Mouse (Mus musculus) MEL (cell line): ENCODE measurements around the gene Pan2. TPM values are rescaled to one million over a fixed set of nuclear protein-coding genes. Genes with fewer than 3 reads are reported as not detected.

Experiments
- DNase-seq: peaks from one replicate; pipeline ENCODE4 v3.0.0; 2011; ENCODE audit warnings: low read depth, low spot score
- H3K27ac ChIP-seq: 2 replicates; pipeline ENCODE4 v1.5.1; 2012; ENCODE audit warnings: low read depth, mild to moderate bottlenecking, control low read depth, low read length, moderate library complexity; ENCODE audit not compliant: control insufficient read depth
- H3K27me3 ChIP-seq, 2 experiments: fragments of 150-350 bp in 1 of 2; sonication (generic) in 1 of 2; 2 replicates each; pipeline ENCODE4 v1.6.1; 2012; ENCODE audit warnings: low read length in 2 of 2, mild to moderate bottlenecking in 2 of 2, improper control_type of control experiment in 1 of 2, moderate library complexity in 1 of 2; ENCODE audit not compliant: insufficient read depth in 2 of 2, control insufficient read depth in 1 of 2
- H3K36me3 ChIP-seq, 2 experiments: 2 replicates each; pipeline ENCODE4 v1.6.1; 2012 to 2014; ENCODE audit warnings: low read length in 2 of 2, improper control_type of control experiment in 1 of 2, inconsistent platforms in 1 of 2, mild to moderate bottlenecking in 1 of 2; ENCODE audit not compliant: insufficient read depth in 2 of 2, control insufficient read depth in 1 of 2
- H3K4me1 ChIP-seq, 2 experiments: fragments of 150-350 bp in 1 of 2; sonication (generic) in 1 of 2; 2 replicates each; pipeline ENCODE4 v1.6.1; 2012; ENCODE audit warnings: low read length in 2 of 2, improper control_type of control experiment in 1 of 2, mild to moderate bottlenecking in 1 of 2; ENCODE audit not compliant: insufficient read depth in 2 of 2, control insufficient read depth in 1 of 2
- H3K4me3 ChIP-seq, 2 experiments: fragments of 150-350 bp in 1 of 2; sonication (generic) in 1 of 2; 2 replicates each; pipeline ENCODE4 v1.5.1; 2012; ENCODE audit warnings: low read depth in 2 of 2, low read length in 2 of 2, mild to moderate bottlenecking in 2 of 2, moderate library complexity in 2 of 2, control low read depth in 1 of 2, improper control_type of control experiment in 1 of 2; ENCODE audit not compliant: control insufficient read depth in 1 of 2, insufficient read depth in 1 of 2
- H3K79me2 ChIP-seq: 2 replicates; pipeline ENCODE4 v1.6.1; 2012; ENCODE audit warnings: mild to moderate bottlenecking, low read length, moderate library complexity; ENCODE audit not compliant: control insufficient read depth, poor library complexity, insufficient read depth
- H3K9ac ChIP-seq: 2 replicates; pipeline ENCODE4 v1.6.1; 2012; ENCODE audit warnings: low read depth, mild to moderate bottlenecking, control low read depth, low read length, moderate library complexity; ENCODE audit not compliant: control insufficient read depth, poor library complexity, severe bottlenecking
- H3K9me3 ChIP-seq: fragments of 150-350 bp; sonication (generic); replicated peaks from 2 replicates; pipeline ENCODE4 v1.6.1; 2012; ENCODE audit warnings: mild to moderate bottlenecking, low read length, improper control_type of control experiment, moderate library complexity; ENCODE audit not compliant: insufficient read depth
- BHLHE40 ChIP-seq: IDR thresholded peaks from 2 replicates; pipeline ENCODE4 v1.6.1; 2012; ENCODE audit warnings: low read depth, mild to moderate bottlenecking, inconsistent platforms, low read length, improper control_type of control experiment, borderline replicate concordance
- CHD1 ChIP-seq: IDR thresholded peaks from 2 replicates; pipeline ENCODE4 v1.6.1; 2012; ENCODE audit warnings: low read depth, mild to moderate bottlenecking, inconsistent platforms, low read length, improper control_type of control experiment
- EP300 ChIP-seq, 2 experiments: IDR thresholded peaks; 2 replicates each; pipeline ENCODE4 v1.6.1; 2011; ENCODE audit warnings: improper control_type of control experiment in 2 of 2, low read length in 2 of 2, low read depth in 1 of 2, mild to moderate bottlenecking in 1 of 2
- ETS1 ChIP-seq: IDR thresholded peaks from 2 replicates; pipeline ENCODE4 v1.6.1; 2012; ENCODE audit warnings: low read depth, mild to moderate bottlenecking, inconsistent platforms, low read length, improper control_type of control experiment, moderate library complexity
- GABPA ChIP-seq: IDR thresholded peaks from 2 replicates; pipeline ENCODE4 v1.6.1; 2012; ENCODE audit warnings: low read depth, mild to moderate bottlenecking, inconsistent platforms, low read length, improper control_type of control experiment, moderate library complexity
- GATA1 ChIP-seq: IDR thresholded peaks from 2 replicates; pipeline ENCODE4 v1.6.1; 2011; ENCODE audit warnings: low read depth, low read length, improper control_type of control experiment
- HCFC1 ChIP-seq: IDR thresholded peaks from 2 replicates; pipeline ENCODE4 v1.6.1; 2012; ENCODE audit warnings: low read depth, mild to moderate bottlenecking, inconsistent platforms, low read length, improper control_type of control experiment, moderate library complexity
- JUND ChIP-seq: IDR thresholded peaks from 2 replicates; pipeline ENCODE4 v1.6.1; 2011; ENCODE audit warnings: low read depth, mild to moderate bottlenecking, improper control_type of control experiment, low read length
- MAFK ChIP-seq: IDR thresholded peaks from 2 replicates; pipeline ENCODE4 v1.6.1; 2011; ENCODE audit warnings: low read depth, mild to moderate bottlenecking, low read length, improper control_type of control experiment, borderline replicate concordance
- MAX ChIP-seq: IDR thresholded peaks from 2 replicates; pipeline ENCODE4 v1.6.1; 2011; ENCODE audit warnings: low read length, improper control_type of control experiment
- MAZ ChIP-seq: IDR thresholded peaks from 2 replicates; pipeline ENCODE4 v1.6.1; 2012; ENCODE audit warnings: low read depth, mild to moderate bottlenecking, inconsistent platforms, low read length, improper control_type of control experiment
- MYC ChIP-seq: IDR thresholded peaks from 2 replicates; pipeline ENCODE4 v1.6.1; 2011; ENCODE audit warnings: low read depth, mild to moderate bottlenecking, low read length, improper control_type of control experiment, moderate library complexity
- POLR2AphosphoS2 ChIP-seq: IDR thresholded peaks from 2 replicates; pipeline ENCODE4 v1.6.1; 2011; ENCODE audit warnings: low read length, improper control_type of control experiment
- POLR2AphosphoS5 ChIP-seq: IDR thresholded peaks from 2 replicates; pipeline ENCODE4 v1.6.1; 2012; ENCODE audit warnings: low read depth, borderline replicate concordance, mild to moderate bottlenecking, inconsistent platforms, low read length, moderate library complexity, mixed read lengths
- RCOR1 ChIP-seq: IDR thresholded peaks from 2 replicates; pipeline ENCODE4 v1.6.1; 2012; ENCODE audit warnings: low read depth, mild to moderate bottlenecking, inconsistent platforms, low read length, improper control_type of control experiment
- SIN3A ChIP-seq: IDR thresholded peaks from 2 replicates; pipeline ENCODE4 v1.6.1; 2012; ENCODE audit warnings: low read length, improper control_type of control experiment, inconsistent platforms
- SMC3 ChIP-seq: IDR thresholded peaks from 2 replicates; pipeline ENCODE4 v1.6.1; 2011; ENCODE audit warnings: low read depth, low read length, improper control_type of control experiment
- USF1 ChIP-seq: IDR thresholded peaks from 2 replicates; pipeline ENCODE4 v1.6.1; 2014; ENCODE audit warnings: low read depth, mild to moderate bottlenecking, inconsistent platforms, low read length, improper control_type of control experiment, moderate library complexity
- polyA plus RNA-seq, 2 experiments: library from polyadenylated mRNA; stranded (reverse) in 1 of 2; unstranded in 1 of 2; fragments of >175 nt in 1 of 2; fragments of >200 nt in 1 of 2; gene quantifications; 2 replicates each; pipeline versions ENCODE4 v1.2.1 to v1.2.4; 2012; ENCODE audit warnings: low replicate concordance in 2 of 2, low read depth in 1 of 2; ENCODE audit not compliant: insufficient read length in 2 of 2, insufficient read depth in 1 of 2, missing spikeins in 1 of 2
- total RNA-seq: library from RNA; depleted of rRNA; stranded (reverse); fragments of 300-350 nt; gene quantifications from 2 replicates; pipeline ENCODE4 v1.2.3, GENCODE M21; 2012

Pan2 gene
- total and polyA plus RNA-seq, 3 experiments, result 6.8 to 28.6 TPM; not detected in 1

- H3K27me3 ChIP-seq, result no peaks in the 10 kb centered on the region
- peaks cover 5 to 16% of the 10 kb centered on the region in 2 experiments for H3K4me1 ChIP-seq
- peak overlapping the region; percentile 90 for H3K9ac ChIP-seq
- DNase-seq, result peak; percentile 61
- H3K4me3 ChIP-seq, result peak overlapping the region; percentile 68 to 85
- no peak for TF ChIP-seq MYC
- TF ChIP-seq ETS1, result 0 out of 2 replicates have a peak, but pooled peaks have one; percentile 27
- TF ChIP-seq RCOR1, result no peak
- H3K27ac ChIP-seq, result peak overlapping the region; percentile 93
- H3K79me2 ChIP-seq, result peaks cover 6% of the 10 kb centered on the region; the same call in 1 of the 2 replicates
- no peaks in the 10 kb centered on the region for H3K9me3 ChIP-seq
- H3K36me3 ChIP-seq, result peaks cover 0 to 18% of the 10 kb centered on the region in 2 experiments; a peak in 2 of 4 replicates
These were observed 778 bp upstream of the Pan2 start for GRCm38 (mm10) chr10:128302357-128302756.

GRCm38 (mm10) chr10:128302785-128303125 is 380 bp upstream of the Pan2 start:
- Histone ChIP-seq H3K9ac (peak overlapping the region; percentile 90), H3K79me2 (peaks cover 6% of the 10 kb centered on the region; the same call in 1 of the 2 replicates), H3K4me3 (peak overlapping the region; percentile 68 to 85), H3K36me3 (peaks cover 0 to 17% of the 10 kb centered on the region in 2 experiments; a peak in 2 of 4 replicates), H3K27ac (peak overlapping the region; percentile 93), H3K27me3 (no peaks in the 10 kb centered on the region), H3K9me3 (no peaks in the 10 kb centered on the region), H3K4me1 (peaks cover 5 to 12% of the 10 kb centered on the region in 2 experiments)
- DNase-seq, result no peak
- TF ChIP-seq USF1, result no peak
- no peak for TF ChIP-seq HCFC1
- TF ChIP-seq BHLHE40, result no peak
- TF ChIP-seq POLR2AphosphoS2, result no peak
- no peak for TF ChIP-seq GATA1
- no peak for TF ChIP-seq SIN3A
- no peak; the same call in 1 of the 2 replicates for TF ChIP-seq MAX
- TF ChIP-seq MAFK, result no peak
- no peak for TF ChIP-seq ETS1
- no peak for TF ChIP-seq POLR2AphosphoS5
- no peak for TF ChIP-seq SMC3
- no peak for TF ChIP-seq GABPA
- TF ChIP-seq MAZ, result no peak
- TF ChIP-seq EP300 (IDR thresholded peaks at IDR 0.05; ENCODE audit: low read depth in 1 of 2, low read length in 2 of 2), result no peak
- TF ChIP-seq MYC, result no peak
- TF ChIP-seq CHD1, result no peak
- TF ChIP-seq JUND, result no peak
